8 mouse cellular contexts compared by ENCODE assay signal in the genomic region with DNA sequence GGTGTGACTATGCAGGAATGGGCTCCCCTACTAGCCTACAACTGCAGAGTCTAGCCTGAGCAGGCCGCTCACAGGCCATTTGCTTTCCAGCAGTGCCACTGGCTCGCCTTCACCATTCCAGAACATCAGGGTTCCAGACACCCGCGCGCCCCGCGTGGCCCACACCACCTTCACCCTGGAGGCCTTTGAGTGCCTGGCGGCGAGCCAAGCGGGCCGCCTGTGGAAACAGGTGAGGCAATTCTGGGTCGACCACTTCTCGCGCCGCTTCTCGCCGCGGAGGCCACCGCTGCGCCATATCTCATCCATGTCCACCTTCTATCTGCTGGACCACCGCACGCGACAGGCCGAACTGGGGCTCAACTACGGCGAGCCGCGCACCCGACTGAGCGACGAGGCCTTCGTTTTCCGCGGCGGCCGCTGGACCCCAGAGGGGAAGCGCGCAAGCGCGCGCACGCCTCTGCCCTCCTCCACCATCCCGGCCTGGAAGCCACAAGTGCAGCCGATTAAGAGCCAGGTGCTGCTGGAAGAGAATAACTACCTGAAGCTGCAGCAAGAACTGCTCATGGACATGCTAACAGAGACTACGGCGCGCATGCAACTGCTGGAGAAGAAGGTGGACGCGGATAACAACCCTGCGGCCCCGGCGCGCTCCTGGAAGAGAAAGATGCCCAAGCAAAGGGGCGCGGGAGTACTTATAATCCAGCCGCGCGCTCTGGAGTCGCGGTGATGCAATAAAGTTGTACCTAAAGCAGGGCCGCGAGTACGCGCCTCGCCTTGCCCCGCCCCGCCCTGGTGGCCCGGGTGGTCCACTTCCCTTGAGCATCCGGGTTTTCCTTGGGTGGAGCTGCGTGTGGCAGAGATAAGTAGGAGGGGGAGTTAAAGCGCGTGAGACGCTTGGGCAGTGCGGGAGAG. TPM values are rescaled to one million over a fixed set of nuclear protein-coding genes. Genes with fewer than 3 reads are reported as not detected.
A peak's percentile ranks its signal among the peaks of the same experiment; 100 is the strongest.
DNase-seq lines count a peak whose midpoint lies in the region; ATAC-seq and TF ChIP-seq lines count a peak whose summit lies in the region.

No protein-coding gene starts in this region.

- peak; percentile 60 for DNase-seq in kidney, postnatal 14 days
- DNase-seq in neural tube, embryonic 11.5 days (ENCODE audit: low spot score), result peak; percentile 68
- peak; percentile 49 for DNase-seq in urinary bladder, postnatal 14 days (ENCODE audit: low spot score)

- peak; percentile 23 for ATAC-seq in CD4-positive, CD25-positive, alpha-beta regulatory T cell, adult 4 months
- peak; percentile 22; the same call in 1 of the 2 replicates for ATAC-seq in embryonic facial prominence, embryonic 13.5 days (ENCODE audit: insufficient number of reproducible peaks, insufficient read depth, low FRiP score, low TSS enrichment, low read depth)
- peak; percentile 58 for ATAC-seq in heart, embryonic 16.5 days (replicated peaks; ENCODE audit: extremely low read depth, insufficient read depth, low FRiP score)
- peak; percentile 25; the same call in 1 of the 2 replicates for ATAC-seq in liver, embryonic 16.5 days (ENCODE audit: low read depth)
- no peak; the same call in 1 of the 2 replicates for ATAC-seq in neural tube, embryonic 11.5 days (ENCODE audit: insufficient read depth, low FRiP score, low TSS enrichment)

- H3K27ac ChIP-seq in bone marrow macrophage, adult 2 months (ENCODE audit: insufficient read depth, low read depth, low read length), result no peak overlapping the region
- H3K27ac ChIP-seq in embryonic facial prominence, embryonic 13.5 days, result 0 out of 2 replicates have a peak overlapping the region, but pooled peaks have one; percentile 28
- H3K27ac ChIP-seq in heart, embryonic 16.5 days (ENCODE audit: low read length), result no peak overlapping the region
- H3K27ac ChIP-seq in liver, embryonic 16.5 days (ENCODE audit: low read length), result no peak overlapping the region
- no peak overlapping the region for H3K27ac ChIP-seq in neural tube, embryonic 11.5 days (ENCODE audit: low read depth, low read length)

- no peak for TF ChIP-seq CTCF in bone marrow macrophage, adult 2 months (IDR thresholded peaks at IDR 0.05; ENCODE audit: low read depth, low read length)

- H3K4me1 ChIP-seq in bone marrow macrophage, adult 2 months (ENCODE audit: control insufficient read depth, insufficient read depth, low read length), result peaks cover 17% of the 10 kb centered on the region
- peaks cover 3% of the 10 kb centered on the region; the same call in 1 of the 2 replicates for H3K4me1 ChIP-seq in embryonic facial prominence, embryonic 13.5 days
- no peaks in the 10 kb centered on the region for H3K4me1 ChIP-seq in heart, embryonic 16.5 days (ENCODE audit: control insufficient read depth, insufficient read depth, low read length)
- H3K4me1 ChIP-seq in liver, embryonic 16.5 days (ENCODE audit: control insufficient read depth, low read depth, low read length), result peaks cover 10% of the 10 kb centered on the region
- H3K4me1 ChIP-seq in neural tube, embryonic 11.5 days (ENCODE audit: control insufficient read depth, insufficient read depth, low read length), result no peaks in the 10 kb centered on the region

- H3K27me3 ChIP-seq in embryonic facial prominence, embryonic 13.5 days, result peaks cover 13% of the 10 kb centered on the region
- no peaks in the 10 kb centered on the region; the same call in 1 of the 2 replicates for H3K27me3 ChIP-seq in heart, embryonic 16.5 days (ENCODE audit: control insufficient read depth, insufficient read depth, low read length)
- peaks cover 19% of the 10 kb centered on the region for H3K27me3 ChIP-seq in liver, embryonic 16.5 days (ENCODE audit: control insufficient read depth, insufficient read depth, low read depth, low read length)
- H3K27me3 ChIP-seq in neural tube, embryonic 11.5 days (ENCODE audit: control insufficient read depth, insufficient read depth, low read length), result no peaks in the 10 kb centered on the region; the same call in 1 of the 2 replicates

- H3K36me3 ChIP-seq in embryonic facial prominence, embryonic 13.5 days, result no peaks in the 10 kb centered on the region
- no peaks in the 10 kb centered on the region for H3K36me3 ChIP-seq in heart, embryonic 16.5 days (ENCODE audit: control insufficient read depth, insufficient read depth)
- H3K36me3 ChIP-seq in liver, embryonic 16.5 days (ENCODE audit: control insufficient read depth, insufficient read depth), result no peaks in the 10 kb centered on the region
- no peaks in the 10 kb centered on the region for H3K36me3 ChIP-seq in neural tube, embryonic 11.5 days (ENCODE audit: control insufficient read depth, insufficient read depth, low read length)

- peak overlapping the region; percentile 92 for H3K4me2 ChIP-seq in embryonic facial prominence, embryonic 13.5 days
- H3K4me2 ChIP-seq in heart, embryonic 16.5 days (ENCODE audit: low read depth, low read length), result peak overlapping the region; percentile 96
- peak overlapping the region; percentile 85 for H3K4me2 ChIP-seq in liver, embryonic 16.5 days (ENCODE audit: low read depth, low read length)
- H3K4me2 ChIP-seq in neural tube, embryonic 11.5 days (ENCODE audit: low read depth), result peak overlapping the region; percentile 89

- H3K4me3 ChIP-seq in bone marrow macrophage, adult 2 months (ENCODE audit: insufficient read depth, low read length), result peak overlapping the region; percentile 63
- peak overlapping the region; percentile 60 for H3K4me3 ChIP-seq in embryonic facial prominence, embryonic 13.5 days
- H3K4me3 ChIP-seq in heart, embryonic 16.5 days (ENCODE audit: low read length), result peak overlapping the region; percentile 70
- peak overlapping the region; percentile 64 for H3K4me3 ChIP-seq in liver, embryonic 16.5 days (ENCODE audit: low read depth, low read length)
- H3K4me3 ChIP-seq in neural tube, embryonic 11.5 days (ENCODE audit: low read depth, low read length), result peak overlapping the region; percentile 52

- 0 out of 2 replicates have a peak, but pooled peaks cover under 1% of the 10 kb centered on the region for H3K9me3 ChIP-seq in embryonic facial prominence, embryonic 13.5 days
- no peaks in the 10 kb centered on the region for H3K9me3 ChIP-seq in heart, embryonic 16.5 days (replicated peaks; ENCODE audit: control insufficient read depth, low read length)
- H3K9me3 ChIP-seq in liver, embryonic 16.5 days (replicated peaks; ENCODE audit: control insufficient read depth, low read length), result no peaks in the 10 kb centered on the region
- no peaks in the 10 kb centered on the region for H3K9me3 ChIP-seq in neural tube, embryonic 11.5 days (ENCODE audit: control insufficient read depth, low read length)

- TF ChIP-seq POLR2A in bone marrow macrophage, adult 2 months (IDR thresholded peaks at IDR 0.05; ENCODE audit: borderline replicate concordance, low read depth, low read length), result no peak

- peak overlapping the region; percentile 75 for H3K9ac ChIP-seq in embryonic facial prominence, embryonic 13.5 days
- H3K9ac ChIP-seq in heart, embryonic 16.5 days (ENCODE audit: low read length), result peak overlapping the region; percentile 72
- peak overlapping the region; percentile 55 for H3K9ac ChIP-seq in liver, embryonic 16.5 days (ENCODE audit: low read depth, low read length)
- peak overlapping the region; percentile 58 for H3K9ac ChIP-seq in neural tube, embryonic 11.5 days (ENCODE audit: low read length)

- WGBS in embryonic facial prominence, embryonic 13.5 days, result 2% methylated on average over 74 of the region's 74 CpGs
- WGBS in heart, embryonic 16.5 days, result 2% methylated on average over 74 of the region's 74 CpGs
- WGBS in liver, embryonic 16.5 days (ENCODE audit: insufficient replicate concordance), result 3% methylated on average over 74 of the region's 74 CpGs
- 2% methylated on average over 74 of the region's 74 CpGs for WGBS in neural tube, embryonic 11.5 days

RNA-seq across cellular contexts. Expression of a gene that starts 4.9 kb away (rescaled TPM):
- not detected for polyA plus RNA-seq in CD4-positive, CD25-positive, alpha-beta regulatory T cell, adult 4 months (2017; shearing (Covaris generic))
- not detected in 2 replicates for polyA plus RNA-seq in bone marrow macrophage, adult 2 months (2012; ENCODE audit: insufficient read depth, insufficient read length, missing spikeins)
- 0.52 and 0.54 TPM in 2 replicates for polyA plus RNA-seq in embryonic facial prominence, embryonic 13.5 days (2015; fragmentation: Nextera tagmentation; extraction: Ambion mirVana)
- not detected in 2 replicates for polyA plus RNA-seq in heart, embryonic 16.5 days (2015; fragmentation: Nextera tagmentation; extraction: Ambion mirVana)
- not detected in 2 replicates for polyA plus RNA-seq in liver, embryonic 16.5 days (2015; fragmentation: Nextera tagmentation; extraction: Ambion mirVana)
- not detected in 2 replicates for polyA plus RNA-seq in neural tube, embryonic 11.5 days (2014; fragmentation: Nextera tagmentation; extraction: Ambion mirVana)

RNA-seq across cellular contexts. Expression of a gene that starts 17.6 kb away (rescaled TPM):
- polyA plus RNA-seq in CD4-positive, CD25-positive, alpha-beta regulatory T cell, adult 4 months (2017; shearing (Covaris generic)), result 100 to 1,000 TPM; 195 to 207 TPM
- 293 and 335 TPM in 2 replicates for polyA plus RNA-seq in bone marrow macrophage, adult 2 months (2012; ENCODE audit: insufficient read depth, insufficient read length, missing spikeins)
- 541 and 593 TPM in 2 replicates for polyA plus RNA-seq in embryonic facial prominence, embryonic 13.5 days (2015; fragmentation: Nextera tagmentation; extraction: Ambion mirVana)
- 229 and 252 TPM in 2 replicates for polyA plus RNA-seq in heart, embryonic 16.5 days (2015; fragmentation: Nextera tagmentation; extraction: Ambion mirVana)
- 93.6 and 95.8 TPM in 2 replicates for polyA plus RNA-seq in liver, embryonic 16.5 days (2015; fragmentation: Nextera tagmentation; extraction: Ambion mirVana)
- polyA plus RNA-seq in neural tube, embryonic 11.5 days (2014; fragmentation: Nextera tagmentation; extraction: Ambion mirVana), result 840 and 876 TPM in 2 replicates

RNA-seq across cellular contexts. Expression of a gene that starts 33.7 kb away (rescaled TPM):
- 100 to 1,000 TPM; 182 to 206 TPM for polyA plus RNA-seq in CD4-positive, CD25-positive, alpha-beta regulatory T cell, adult 4 months (2017; shearing (Covaris generic))
- polyA plus RNA-seq in bone marrow macrophage, adult 2 months (2012; ENCODE audit: insufficient read depth, insufficient read length, missing spikeins), result 357 and 396 TPM in 2 replicates
- 289 and 322 TPM in 2 replicates for polyA plus RNA-seq in embryonic facial prominence, embryonic 13.5 days (2015; fragmentation: Nextera tagmentation; extraction: Ambion mirVana)
- 264 and 274 TPM in 2 replicates for polyA plus RNA-seq in heart, embryonic 16.5 days (2015; fragmentation: Nextera tagmentation; extraction: Ambion mirVana)
- polyA plus RNA-seq in liver, embryonic 16.5 days (2015; fragmentation: Nextera tagmentation; extraction: Ambion mirVana), result 172 and 184 TPM in 2 replicates
- 240 and 252 TPM in 2 replicates for polyA plus RNA-seq in neural tube, embryonic 11.5 days (2014; fragmentation: Nextera tagmentation; extraction: Ambion mirVana)
